Mouse (Mus musculus) large intestine, adult 2 months (tissue): Measurements from ENCODE around the gene C77080. TPM values are rescaled to one million over a fixed set of nuclear protein-coding genes. Genes with fewer than 3 reads are reported as not detected.

Experiments
- DNase-seq: peaks from one replicate; pipeline ENCODE4 v3.0.0-alpha.2; 2012; ENCODE audit warnings: low read depth, low spot score
- WGBS: fragments of 180-500 bp; shearing (Covaris S2); methylation state at CpG from one replicate; pipeline ENCODE4 v1.1.7; 2018; 5-methylcytosine and 5-hydroxymethylcytosine counted together
- polyA plus RNA-seq: library from polyadenylated mRNA; depleted of rRNA; stranded (reverse); fragments of >200 nt; gene quantifications from 2 replicates; pipeline ENCODE4 v1.2.3, GENCODE M21; 2012

Gene C77080
- polyA plus RNA-seq, 1 experiment, result 92.7 TPM

- 65% methylated on average over 4 of the region's 4 CpGs for WGBS
- DNase-seq, result no peak
Measured at GRCm38 (mm10) chr4:129242761-129243160, 18.4 kb downstream of the C77080 start.

GRCm38 (mm10) chr4:129242327-129242726 is 18.9 kb downstream of the C77080 start:
- DNase-seq, result no peak
- 74% methylated on average over 4 of the region's 4 CpGs for WGBS

GRCm38 (mm10) chr4:129241898-129242297 is 19.3 kb downstream of the C77080 start:
- DNase-seq, result no peak
- 46% methylated on average over 7 of the region's 7 CpGs for WGBS

- no peak for DNase-seq
- WGBS, result 2% methylated on average over 28 of the region's 29 CpGs
Measured at GRCm38 (mm10) chr4:129239075-129239474, 22.1 kb downstream of the C77080 start.

DNA sequence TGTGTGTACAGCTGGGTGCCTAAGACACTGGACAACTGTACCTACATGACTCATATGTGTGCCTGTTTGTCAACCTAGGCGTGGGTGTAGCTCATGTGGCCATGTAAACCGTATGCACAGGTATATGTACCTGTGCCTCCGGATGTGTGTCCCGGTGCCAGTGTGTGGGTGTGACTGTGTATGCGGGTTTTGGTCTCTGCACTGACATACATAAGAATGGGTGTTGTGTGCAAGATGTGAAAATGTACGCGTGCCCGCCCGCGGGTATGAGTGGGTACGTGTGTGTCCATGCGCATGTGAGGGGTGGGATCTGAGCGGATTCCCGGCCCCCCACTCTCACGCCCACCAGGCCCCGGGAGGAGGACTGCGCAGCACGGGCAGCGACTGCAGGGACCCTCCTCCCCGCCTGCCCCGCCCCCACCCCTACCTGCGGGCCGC is 22.6 kb downstream of the C77080 start:
- WGBS, result 4% methylated on average over 23 of the region's 23 CpGs
- DNase-seq, result no peak

- DNase-seq, result no peak
- 29% methylated on average over 21 of the region's 21 CpGs for WGBS
Measured at GRCm38 (mm10) chr4:129237843-129238441, 23.3 kb downstream of the C77080 start.

DNA sequence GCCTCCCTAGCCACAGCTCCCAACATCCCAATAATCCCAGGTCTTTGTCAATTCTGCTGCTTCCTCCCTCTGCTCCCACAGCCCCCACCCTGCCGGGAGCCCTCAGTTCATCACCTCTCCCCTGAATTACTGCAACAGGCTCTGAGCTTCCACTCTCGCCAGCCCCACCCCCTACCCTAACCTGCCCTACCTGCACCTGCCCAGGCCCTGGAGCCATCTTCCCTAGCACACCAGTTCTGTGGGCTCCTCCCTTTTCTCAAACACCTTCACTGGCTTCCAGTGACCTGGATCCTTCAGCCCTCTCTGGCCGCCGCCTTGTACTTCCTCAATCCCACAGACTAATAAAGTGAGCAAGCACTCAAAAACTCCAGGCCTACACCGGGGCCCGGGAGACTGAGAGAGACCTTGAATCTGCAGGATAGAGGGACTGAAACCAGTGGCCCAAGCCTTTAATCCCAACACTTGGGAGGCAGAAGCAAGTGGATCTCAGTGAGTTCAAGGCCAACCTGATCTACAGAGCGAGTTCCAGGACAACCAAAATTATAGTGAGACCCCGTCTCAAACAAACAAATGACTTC is 24.9 kb downstream of the C77080 start:
- 37% methylated on average over 8 of the region's 8 CpGs for WGBS
- DNase-seq, result no peak

- 81% methylated on average over 3 of the region's 3 CpGs for WGBS
- no peak for DNase-seq
Measured at GRCm38 (mm10) chr4:129235147-129235546, 26.1 kb downstream of the C77080 start.

GRCm38 (mm10) chr4:129234488-129234887 is 26.7 kb downstream of the C77080 start:
- 23% methylated on average over 7 of the region's 7 CpGs for WGBS
- no peak for DNase-seq

DNA sequence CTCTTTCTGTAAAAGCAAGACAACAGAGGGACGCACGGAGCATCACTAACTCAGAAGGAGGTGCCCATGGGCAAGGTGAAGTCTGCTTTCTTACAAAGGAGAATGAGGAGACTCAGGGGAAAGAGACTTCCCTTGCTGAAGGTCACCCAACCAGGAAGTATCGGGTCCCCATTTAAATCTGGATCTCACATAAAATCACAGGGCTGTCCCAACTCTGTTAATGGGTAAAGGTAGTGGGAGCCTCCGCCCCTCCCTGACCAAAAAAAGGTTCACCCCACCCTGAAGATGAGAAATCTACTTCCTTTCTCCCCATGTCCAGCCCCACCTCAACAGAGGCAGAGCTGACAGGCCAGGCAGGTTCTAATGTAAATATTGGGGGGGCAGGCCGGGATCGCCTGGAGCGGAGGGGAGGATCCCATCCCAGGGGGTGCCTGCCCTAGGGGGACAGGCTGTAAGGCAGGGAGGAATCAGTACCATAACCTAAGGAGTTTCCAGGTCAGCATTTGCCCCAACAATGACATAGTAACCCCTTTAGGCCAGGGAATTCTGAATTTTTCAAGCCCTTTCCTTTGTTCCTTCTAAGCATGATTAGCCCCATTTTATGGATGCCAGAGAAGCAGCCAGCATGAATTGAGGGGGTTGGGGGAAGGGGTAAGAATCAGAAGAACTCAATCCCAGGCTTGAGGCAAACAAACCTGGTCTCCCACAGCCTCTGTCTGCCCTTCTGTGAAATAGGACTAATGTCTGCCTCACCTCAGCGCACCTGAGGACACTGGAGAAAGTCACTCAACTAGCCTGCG is 28.4 kb downstream of the C77080 start:
- DNase-seq, result no peak
- WGBS, result 49% methylated on average over 9 of the region's 9 CpGs

- WGBS, result 30% methylated on average over 12 of the region's 12 CpGs
- no peak for DNase-seq
Measured at GRCm38 (mm10) chr4:129231594-129232450, 29.4 kb downstream of the C77080 start.

GRCm38 (mm10) chr4:129230926-129231325 is 30.3 kb downstream of the C77080 start:
- DNase-seq, result no peak
- WGBS, result 38% methylated on average over 8 of the region's 8 CpGs

DNA sequence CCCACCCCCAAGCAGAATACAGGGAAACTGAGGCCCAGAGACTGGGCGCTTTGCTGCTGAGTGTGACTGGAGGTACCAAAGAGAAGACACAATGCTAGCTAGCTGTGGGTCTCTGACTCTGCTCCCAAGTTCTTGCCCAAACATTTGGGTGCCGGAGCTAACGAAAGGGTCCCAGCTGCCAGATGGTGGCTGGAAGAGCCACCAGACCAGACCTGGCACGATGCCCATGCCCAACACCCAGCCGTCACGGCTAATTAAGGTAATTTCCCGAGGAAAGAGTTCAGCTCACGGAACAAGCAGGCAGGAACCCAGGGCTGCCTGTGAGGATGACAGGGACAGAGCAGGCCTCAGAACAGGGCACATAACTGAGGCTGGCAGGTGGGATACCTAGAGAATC is 33.2 kb downstream of the C77080 start:
- DNase-seq, result no peak
- WGBS, result 26% methylated on average over 8 of the region's 8 CpGs

GRCm38 (mm10) chr4:129227170-129227984 is 33.8 kb downstream of the C77080 start:
- WGBS, result 31% methylated on average over 22 of the region's 22 CpGs
- no peak for DNase-seq

- 17% methylated on average over 5 of the region's 5 CpGs for WGBS
- no peak for DNase-seq
Measured at GRCm38 (mm10) chr4:129226441-129226963, 34.7 kb downstream of the C77080 start.

DNA sequence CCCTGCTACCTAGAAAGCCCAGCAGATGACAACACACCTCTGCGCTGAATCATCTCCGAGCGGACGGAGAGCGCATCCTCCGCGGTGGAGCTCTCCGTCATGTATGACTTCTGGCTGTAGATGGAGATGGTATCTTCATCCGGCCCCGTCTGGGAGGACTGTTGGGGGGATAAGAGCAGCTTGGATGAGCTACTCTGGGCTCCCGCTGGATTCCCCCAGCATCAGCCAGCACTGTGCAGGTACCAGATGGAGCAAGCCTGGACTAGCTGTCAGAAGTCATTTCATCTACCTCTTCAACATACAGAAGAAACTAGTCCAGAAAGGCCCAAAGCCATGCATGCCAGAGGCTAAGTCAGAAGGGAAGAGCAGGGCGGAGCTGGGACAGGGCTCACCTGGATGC is 35.9 kb downstream of the C77080 start:
- WGBS, result 95% methylated on average over 12 of the region's 12 CpGs
- DNase-seq, result no peak

GRCm38 (mm10) chr4:129223421-129224281 is 37.6 kb downstream of the C77080 start:
- 85% methylated on average over 55 of the region's 55 CpGs for WGBS
- no peak for DNase-seq
